Mouse (Mus musculus): Measurements from ENCODE around the gene Hrg.
"Not testable (repeated sequence)": the region's sequence is repeated elsewhere in the genome, so short reads cannot be mapped to it uniquely, and the experiment has no call there.

The Hrg gene

GRCm38 (mm10) chr16:22956085-22956439 is 5.2 kb downstream of the Hrg start:
- no peak for DNase-seq (ENCODE audit: extremely low read depth, low read depth)

DNA sequence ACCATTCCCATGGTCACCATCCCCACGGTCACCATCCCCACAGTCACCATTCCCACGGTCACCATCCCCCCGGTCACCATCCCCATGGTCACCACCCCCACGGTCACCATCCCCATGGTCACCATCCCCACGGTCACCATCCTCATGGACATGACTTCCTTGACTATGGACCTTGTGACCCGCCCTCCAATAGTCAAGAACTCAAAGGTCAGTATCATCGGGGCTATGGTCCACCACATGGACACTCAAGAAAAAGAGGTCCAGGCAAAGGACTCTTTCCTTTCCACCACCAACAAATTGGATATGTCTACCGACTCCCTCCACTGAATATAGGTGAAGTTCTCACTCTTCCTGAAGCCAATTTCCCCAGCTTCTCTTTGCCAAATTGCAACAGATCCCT is 10.2 kb downstream of the Hrg start:
- DNase-seq (ENCODE audit: extremely low read depth, low read depth) = no peak

DNA sequence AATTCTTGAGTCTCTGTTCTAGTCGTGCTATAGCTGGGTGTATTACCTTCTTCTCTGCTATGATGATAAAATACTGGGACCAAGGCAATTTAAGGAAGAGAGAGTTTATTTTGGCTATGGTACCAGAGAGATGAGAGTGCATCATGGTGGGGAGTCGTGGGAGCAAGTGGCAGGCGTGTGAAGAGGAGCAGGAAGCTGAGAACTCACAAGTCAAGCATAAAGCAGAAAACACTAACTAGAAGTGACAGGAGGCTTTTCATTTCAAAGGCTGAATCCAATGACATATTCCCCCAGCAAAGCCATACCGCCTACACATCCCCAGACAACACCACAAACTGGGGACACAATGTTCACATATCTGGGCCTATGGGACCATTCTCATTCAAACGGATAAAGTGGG is 11.4 kb downstream of the Hrg start:
- no peak for DNase-seq (ENCODE audit: extremely low read depth, low read depth)

DNA sequence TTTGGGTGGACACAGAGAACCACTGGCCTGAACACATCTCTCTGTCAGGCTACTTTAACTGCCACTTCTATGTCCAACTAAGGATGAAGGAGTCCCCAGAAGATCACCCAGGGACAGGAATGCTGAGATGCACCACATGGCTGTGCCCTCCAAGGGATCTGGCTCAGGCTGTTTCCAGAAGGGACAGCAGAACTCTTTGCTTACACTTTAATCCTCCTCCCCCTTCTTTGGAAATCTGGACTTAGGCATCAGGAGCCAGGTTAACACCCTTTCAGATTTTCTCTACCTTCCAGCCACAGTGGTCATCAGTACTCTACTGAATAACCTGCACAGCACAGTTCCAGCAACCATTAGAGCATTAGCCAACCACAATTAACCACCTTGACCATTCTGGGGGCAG is 12.4 kb downstream of the Hrg start:
- DNase-seq (ENCODE audit: extremely low read depth, low read depth) = no peak

DNA sequence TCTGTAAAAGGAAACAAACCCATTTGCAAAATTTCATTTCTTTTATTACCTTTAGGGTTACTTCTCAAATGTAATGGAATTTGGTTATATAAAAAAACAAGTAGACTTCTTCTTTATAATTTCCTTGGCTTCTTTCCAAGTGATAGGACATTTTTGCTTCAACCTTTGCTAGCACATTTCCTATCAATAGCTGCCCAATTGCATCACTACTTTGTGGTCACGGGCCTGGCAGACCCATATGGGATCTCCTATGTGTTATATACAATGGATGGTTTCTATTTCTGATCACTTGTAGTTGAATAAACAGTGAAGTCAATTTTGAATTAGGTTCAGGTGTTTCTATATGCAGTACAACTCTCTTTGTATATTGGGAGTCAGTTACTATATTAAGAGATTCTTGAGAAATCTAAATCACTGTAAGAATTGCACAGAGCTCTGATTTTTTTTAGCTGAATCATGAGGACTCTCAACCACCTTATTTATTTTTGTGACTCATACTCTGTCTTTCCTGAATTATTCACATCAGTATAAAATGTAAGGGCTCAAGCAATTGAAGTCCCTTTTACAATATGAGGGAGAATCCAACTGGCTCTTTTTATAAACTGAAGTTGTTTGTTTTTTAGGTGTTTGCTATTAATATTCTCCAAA is 16.6 kb downstream of the Hrg start:
- DNase-seq (ENCODE audit: extremely low read depth, low read depth) = no peak

DNA sequence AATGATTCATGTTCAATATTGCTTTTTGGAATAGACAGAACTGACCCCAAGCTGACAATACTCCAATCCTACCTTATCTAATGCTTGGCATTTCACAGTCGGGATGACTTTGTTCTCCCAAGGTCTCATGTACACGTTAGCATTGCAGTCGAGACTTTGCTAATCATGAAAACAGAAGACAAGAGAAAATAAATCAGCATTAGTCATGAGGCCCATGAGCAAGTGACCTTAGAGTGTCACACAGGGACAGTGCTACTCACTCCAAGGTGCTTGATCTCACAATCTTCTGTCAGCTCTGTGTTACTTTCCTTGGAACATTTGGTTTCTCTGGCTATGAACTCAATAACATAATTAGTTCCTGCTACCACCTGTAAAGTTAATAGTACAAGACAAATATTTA is 46.1 kb downstream of the Hrg start:
- DNase-seq (ENCODE audit: extremely low read depth, low read depth) = not testable (repeated sequence)

Data from MEL-GATA-1-ER (cell line).